Mouse (Mus musculus) ES-E14 (cell line): Measurements from ENCODE around the gene Chaf1a. TPM values are rescaled to one million over a fixed set of nuclear protein-coding genes. Genes with fewer than 3 reads are reported as not detected.

Experiments used
- DNase-seq: peaks from one replicate; pipeline ENCODE4 v3.0.0-alpha.2; 2013; ENCODE audit warnings: low read depth, low spot score
- H3K27ac ChIP-seq: 2 replicates; pipeline ENCODE4 v1.5.1; 2012; ENCODE audit warnings: low read depth, mild to moderate bottlenecking, low read length, moderate library complexity, mixed read lengths; ENCODE audit not compliant: poor library complexity, insufficient read depth, severe bottlenecking
- H3K36me3 ChIP-seq: 2 replicates; pipeline ENCODE4 v1.6.1; 2012; ENCODE audit warnings: mild to moderate bottlenecking, low read length, moderate library complexity, mixed read lengths; ENCODE audit not compliant: control insufficient read depth, poor library complexity, insufficient read depth, severe bottlenecking
- H3K4me1 ChIP-seq, 2 experiments: fragments of 150-350 bp in 1 of 2; sonication (generic) in 1 of 2; 2 replicates each; pipeline ENCODE4 v1.6.1; 2012; ENCODE audit warnings: low read length in 2 of 2, mild to moderate bottlenecking in 1 of 2, mixed read lengths in 1 of 2; ENCODE audit not compliant: control insufficient read depth in 2 of 2, insufficient read depth in 2 of 2, poor library complexity in 1 of 2
- H3K4me3 ChIP-seq, 2 experiments: fragments of 150-350 bp in 1 of 2; sonication (generic) in 1 of 2; 2 replicates each; pipeline ENCODE4 v1.5.1; 2012; ENCODE audit warnings: low read length in 2 of 2, low read depth in 1 of 2, mild to moderate bottlenecking in 1 of 2, mixed read lengths in 1 of 2; ENCODE audit not compliant: insufficient read depth in 1 of 2, poor library complexity in 1 of 2, severe bottlenecking in 1 of 2
- H3K9ac ChIP-seq: 2 replicates; pipeline ENCODE4 v1.6.1; 2012; ENCODE audit warnings: low read depth, mild to moderate bottlenecking, low read length, mixed read lengths; ENCODE audit not compliant: poor library complexity, insufficient read depth, severe bottlenecking
- H3K9me3 ChIP-seq: fragments of 150-350 bp; sonication (generic); 2 replicates; pipeline ENCODE4 v1.6.1; 2012; ENCODE audit warnings: low read depth, mild to moderate bottlenecking, low read length; ENCODE audit not compliant: control insufficient read depth, insufficient read depth
- CHD2 ChIP-seq: IDR thresholded peaks from 2 replicates; pipeline ENCODE4 v1.6.1; 2014; ENCODE audit warnings: mild to moderate bottlenecking, low read depth, low read length, inconsistent platforms
- HCFC1 ChIP-seq: IDR thresholded peaks from 2 replicates; pipeline ENCODE4 v1.6.1; 2012; ENCODE audit warnings: low read length, inconsistent platforms, borderline replicate concordance; ENCODE audit not compliant: insufficient read depth
- MAFK ChIP-seq: IDR thresholded peaks from 2 replicates; pipeline ENCODE4 v1.6.1; 2014; ENCODE audit warnings: mild to moderate bottlenecking, low read depth, low read length, inconsistent platforms; ENCODE audit not compliant: insufficient read depth
- ZC3H11A ChIP-seq: IDR thresholded peaks from 2 replicates; pipeline ENCODE4 v1.6.1; 2012; ENCODE audit warnings: low read depth, mild to moderate bottlenecking, inconsistent platforms, low read length, borderline replicate concordance
- ZNF384 ChIP-seq: IDR thresholded peaks from 2 replicates; pipeline ENCODE4 v1.6.1; 2012; ENCODE audit warnings: low read depth, low read length, inconsistent platforms
- in situ Hi-C, 2 experiments: fragments of 600-800 bp; cut with MboI; formaldehyde crosslinking; loops; one replicate each; pipeline ENCODE4 v1.15.1; 2025; ENCODE audit warnings: low sequenced_read_pairs in 2 of 2, inconsistent platforms in 1 of 2; ENCODE audit not compliant: unreplicated experiment in 2 of 2
- total RNA-seq: library from RNA; depleted of rRNA; stranded (reverse); fragments of 300-350 nt; gene quantifications from 2 replicates; pipeline ENCODE4 v1.2.3, GENCODE M21; 2012

The Chaf1a gene
- total RNA-seq, 1 experiment = 48.3 TPM

DNA sequence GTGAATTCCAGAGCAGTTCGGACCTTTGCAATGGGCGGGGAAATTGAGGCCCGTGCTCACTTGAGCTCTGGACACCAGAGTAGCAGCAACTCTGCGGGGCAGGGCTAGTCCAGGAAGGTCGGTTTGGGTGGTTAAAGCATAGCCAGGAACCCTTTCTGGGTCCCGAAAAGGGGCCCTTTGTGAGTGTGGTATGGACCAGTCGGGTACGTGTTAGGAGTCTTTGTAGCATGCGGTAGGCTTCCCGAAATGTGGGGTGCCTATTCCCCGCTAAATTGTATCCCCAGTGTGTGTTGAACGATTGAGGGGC lies 571 bp downstream of the Chaf1a start:
- TF ChIP-seq CHD2 (no peak), HCFC1 (no peak), MAFK (no peak), ZNF384 (no peak), ZC3H11A (no peak)
- DNase-seq = no peak

DNA sequence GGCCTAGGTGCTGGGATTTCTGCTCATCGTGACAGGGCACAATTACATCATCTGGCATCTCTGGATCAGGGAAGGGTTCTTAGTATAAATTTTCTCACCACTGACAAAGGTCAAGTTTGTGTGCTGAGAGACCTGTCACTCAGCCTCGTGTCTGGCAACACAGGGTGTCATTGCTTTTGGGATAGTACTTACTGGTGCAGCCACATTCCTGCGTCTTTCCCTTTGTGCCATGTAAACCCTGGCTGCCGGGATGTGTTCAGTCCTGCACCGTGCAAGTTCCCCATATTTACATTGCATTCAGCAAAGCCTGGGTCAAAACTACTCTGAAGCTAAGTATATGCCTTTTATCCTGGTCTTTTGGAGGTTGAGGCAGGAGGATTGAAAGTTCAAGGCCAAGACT lies 11.1 kb downstream of the Chaf1a start:
- no peaks in the 10 kb centered on the region for H3K9me3 ChIP-seq
- peaks cover 39% of the 10 kb centered on the region for H3K36me3 ChIP-seq
- no peak overlapping the region for H3K4me3 ChIP-seq
- TF ChIP-seq ZNF384 (no peak), MAFK (no peak), HCFC1 (no peak), ZC3H11A (no peak), CHD2 (no peak)
- H3K4me1 ChIP-seq = peaks cover 0 to 2% of the 10 kb centered on the region in 2 experiments; a peak in 1 of 4 replicates
- no peak for DNase-seq
- H3K27ac ChIP-seq = no peak overlapping the region
- no peak overlapping the region for H3K9ac ChIP-seq
- in situ Hi-C loops = no loop called here

More for the DNA sequence above, 571 bp downstream of the Chaf1a start:
- H3K4me3 ChIP-seq = peak overlapping the region; percentile 80 to 91
- H3K9ac ChIP-seq = peak overlapping the region; percentile 97
- in situ Hi-C loops = no loop called here
- H3K27ac ChIP-seq = peak overlapping the region; percentile 51
- H3K9me3 ChIP-seq = no peaks in the 10 kb centered on the region
- H3K4me1 ChIP-seq = peaks cover 0 to 4% of the 10 kb centered on the region in 2 experiments; a peak in 2 of 4 replicates
- H3K36me3 ChIP-seq = peaks cover 19% of the 10 kb centered on the region

DNA sequence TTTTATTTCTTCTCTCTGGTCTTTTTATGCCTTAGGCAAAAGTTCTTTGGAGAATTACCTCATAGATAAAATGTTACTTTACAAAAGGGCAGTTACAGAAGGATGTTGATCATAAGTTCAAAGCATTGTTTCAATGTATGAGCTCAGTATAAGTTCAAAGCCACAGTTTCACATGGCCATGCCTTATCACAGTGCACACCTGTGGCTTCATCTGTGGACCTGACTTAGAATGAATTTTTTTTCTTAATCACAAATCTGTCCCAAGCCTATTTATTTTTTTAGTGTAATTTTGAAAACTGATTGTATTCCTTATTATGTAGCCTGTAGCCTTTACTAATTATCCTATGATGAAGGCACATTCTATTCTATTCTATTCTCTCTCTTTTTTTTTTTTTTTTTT lies 14.7 kb downstream of the Chaf1a start:
- no peak overlapping the region for H3K9ac ChIP-seq
- H3K27ac ChIP-seq = no peak overlapping the region
- peaks cover 48% of the 10 kb centered on the region for H3K36me3 ChIP-seq
- no peak overlapping the region for H3K4me3 ChIP-seq
- no peak for DNase-seq
- no peaks in the 10 kb centered on the region for H3K9me3 ChIP-seq
- in situ Hi-C loops = no loop called here
- TF ChIP-seq ZC3H11A = no peak
- TF ChIP-seq HCFC1 = no peak
- no peak for TF ChIP-seq CHD2
- TF ChIP-seq ZNF384 = no peak
- TF ChIP-seq MAFK = no peak
- peaks cover 0 to 2% of the 10 kb centered on the region in 2 experiments; a peak in 1 of 4 replicates for H3K4me1 ChIP-seq

DNA sequence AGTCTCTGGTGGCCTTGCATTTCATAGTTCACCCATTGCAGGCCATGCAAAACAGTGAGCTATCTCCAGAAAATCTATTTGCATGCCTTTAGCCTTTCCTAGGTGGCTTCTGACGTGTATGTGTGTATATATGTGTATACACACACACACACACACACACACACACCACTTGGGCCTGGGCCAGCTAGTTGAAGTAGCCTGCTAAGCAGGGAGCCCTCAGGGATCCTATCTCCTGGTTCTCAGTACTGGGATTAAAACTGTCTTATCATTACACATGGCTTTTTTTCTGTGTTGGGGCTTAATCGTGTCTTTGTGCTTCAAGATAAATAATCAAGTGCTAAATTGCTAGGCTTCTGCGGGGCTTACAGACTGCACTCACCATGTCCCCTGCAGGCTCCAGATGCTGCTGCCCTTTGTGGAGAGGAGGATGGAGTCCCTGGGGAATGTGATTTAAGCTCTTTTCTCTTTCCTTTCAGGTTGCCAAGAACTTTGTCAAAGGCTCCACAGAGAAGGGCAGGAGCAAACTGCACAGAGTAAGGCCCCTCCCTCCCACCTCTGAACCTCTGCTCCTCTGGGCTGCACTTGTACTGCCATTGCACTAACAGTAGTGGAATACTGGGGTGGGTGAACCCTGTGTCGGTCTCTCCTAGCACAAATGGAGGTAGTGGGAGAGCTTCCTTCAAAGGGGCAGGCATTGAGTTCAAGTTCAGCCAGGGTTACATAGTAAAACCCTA lies 15.9 kb downstream of the Chaf1a start:
- in situ Hi-C loops = no loop called here
- Histone ChIP-seq H3K9ac (no peak overlapping the region), H3K36me3 (peaks cover 54% of the 10 kb centered on the region), H3K9me3 (no peaks in the 10 kb centered on the region), H3K4me1 (peaks cover 0 to 2% of the 10 kb centered on the region in 2 experiments; a peak in 1 of 4 replicates), H3K4me3 (no peak overlapping the region), H3K27ac (no peak overlapping the region)
- DNase-seq = no peak
- no peak for TF ChIP-seq HCFC1
- TF ChIP-seq ZNF384 = no peak
- no peak for TF ChIP-seq MAFK
- no peak for TF ChIP-seq ZC3H11A
- TF ChIP-seq CHD2 = no peak
